Mouse (Mus musculus) testis, adult 2 months (tissue): ENCODE measurements around the gene Hist1h3g.
"Not testable (repeated sequence)": the region's sequence is repeated elsewhere in the genome, so short reads cannot be mapped to it uniquely, and the experiment has no call there.

Experiments
- CTCF ChIP-seq: fragments of 200-500 bp; IDR thresholded peaks from 2 replicates; pipeline ENCODE4 v1.5.1; 2012; ENCODE audit warnings: low read depth, mild to moderate bottlenecking, inconsistent platforms, low read length, moderate library complexity; ENCODE audit not compliant: control insufficient read depth, insufficient read depth, insufficient replicate concordance
- POLR2A ChIP-seq: fragments of 200-500 bp; IDR thresholded peaks from 2 replicates; pipeline ENCODE4 v1.6.1; 2012; ENCODE audit warnings: low read depth, mild to moderate bottlenecking, inconsistent platforms, low read length, moderate library complexity; ENCODE audit not compliant: control insufficient read depth

GRCm38 (mm10) chr13:23575864-23576313, 40.7 kb downstream of the Hist1h3g start:
- TF ChIP-seq CTCF, POLR2A: not testable (repeated sequence)
